In genomic region chr2:3629741-3630140, GRCm38 (mm10) we compare ENCODE assay signal across 10 mouse cellular contexts. TPM values are rescaled to one million over a fixed set of nuclear protein-coding genes. Genes with fewer than 3 reads are reported as not detected.
DNase-seq lines count a peak whose midpoint lies in the region; ATAC-seq and TF ChIP-seq lines count a peak whose summit lies in the region.
"Had no signal": no experiment of that assay in that cellular context is flagged by ENCODE, and none has a peak within 500 bp of the region (broad histone marks: within the 10 kb centered on the region; RNA-seq: fewer than 3 reads in every experiment).

No protein-coding gene starts in this region.

- WGBS in forebrain, postnatal 0 days, result 78% methylated on average over 5 of the region's 5 CpGs
- WGBS in forebrain, embryonic 13.5 days, result 86% methylated on average over 5 of the region's 5 CpGs
- 87% methylated on average over 5 of the region's 5 CpGs for WGBS in lung, adult 2 months
- 73% methylated on average over 5 of the region's 5 CpGs for WGBS in bone marrow, adult 2 months

- H3K9me3 ChIP-seq in forebrain, postnatal 0 days (ENCODE audit: low read length), result no peaks in the 10 kb centered on the region
- no peaks in the 10 kb centered on the region for H3K9me3 ChIP-seq in forebrain, embryonic 13.5 days (replicated peaks)

- peak; percentile 41; the same call in 1 of the 2 replicates for TF ChIP-seq CTCF in forebrain, postnatal 0 days (IDR thresholded peaks at IDR 0.05; ENCODE audit: low read depth)
- peak; percentile 26 for TF ChIP-seq CTCF in lung, adult 2 months (IDR thresholded peaks at IDR 0.05; ENCODE audit: insufficient read depth, low read length)
- TF ChIP-seq CTCF in bone marrow, adult 2 months (IDR thresholded peaks at IDR 0.05; ENCODE audit: control insufficient read depth, insufficient read depth, low read length), result peak; percentile 43

- no peaks in the 10 kb centered on the region for H3K27me3 ChIP-seq in forebrain, postnatal 0 days (ENCODE audit: insufficient read depth, low read length)
- H3K27me3 ChIP-seq in forebrain, embryonic 13.5 days, result no peaks in the 10 kb centered on the region
- no peaks in the 10 kb centered on the region for H3K27me3 ChIP-seq in splenic B cell, adult 2 months (ENCODE audit: control insufficient read depth, insufficient read depth, low read length, poor library complexity, severe bottlenecking)

- H3K4me2 ChIP-seq in forebrain, postnatal 0 days (ENCODE audit: low read depth), result no peak overlapping the region
- no peak overlapping the region for H3K4me2 ChIP-seq in forebrain, embryonic 13.5 days
- H3K4me2 ChIP-seq: heart, embryonic 11.5 days had no signal

- no peak overlapping the region for H3K9ac ChIP-seq in forebrain, postnatal 0 days
- no peak overlapping the region for H3K9ac ChIP-seq in forebrain, embryonic 13.5 days

- ATAC-seq in forebrain, postnatal 0 days, result no peak
- ATAC-seq in forebrain, embryonic 13.5 days, result no peak
- ATAC-seq in activated CD4-positive, CD25-positive, alpha-beta regulatory T cell, adult 4 months, result no peak

- H3K4me3 ChIP-seq in forebrain, postnatal 0 days (ENCODE audit: low read depth, low read length), result no peak overlapping the region
- no peak overlapping the region for H3K4me3 ChIP-seq in forebrain, embryonic 13.5 days
- H3K4me3 ChIP-seq in lung, adult 2 months (replicated peaks; ENCODE audit: extremely low read depth, low read depth, low read length), result no peak overlapping the region
- H3K4me3 ChIP-seq in bone marrow, adult 2 months (replicated peaks; ENCODE audit: control insufficient read depth, low read depth, low read length), result no peak overlapping the region
- H3K4me3 ChIP-seq: myocyte had no signal

- DNase-seq in forebrain, postnatal 0 days, result no peak
- DNase-seq in lung, adult 2 months, result no peak
- DNase-seq in lung, adult 18-20 months, result no peak
- DNase-seq in splenic B cell, adult 2 months (ENCODE audit: low read depth, low spot score), result peak; percentile 59
- no peak for DNase-seq in urinary bladder, postnatal 10 days (ENCODE audit: low spot score)

- no peaks in the 10 kb centered on the region for H3K36me3 ChIP-seq in forebrain, postnatal 0 days (ENCODE audit: insufficient read depth)
- H3K36me3 ChIP-seq in forebrain, embryonic 13.5 days (ENCODE audit: poor library complexity, severe bottlenecking), result no peaks in the 10 kb centered on the region
- no peaks in the 10 kb centered on the region for H3K36me3 ChIP-seq in splenic B cell, adult 2 months (ENCODE audit: control insufficient read depth, insufficient read depth, low read length, poor library complexity, severe bottlenecking)

- no peaks in the 10 kb centered on the region for H3K4me1 ChIP-seq in forebrain, postnatal 0 days (ENCODE audit: insufficient read depth)
- H3K4me1 ChIP-seq in forebrain, embryonic 13.5 days, result no peaks in the 10 kb centered on the region
- no peaks in the 10 kb centered on the region for H3K4me1 ChIP-seq in lung, adult 2 months (ENCODE audit: control insufficient read depth, insufficient read depth, low read length)
- peaks cover 4% of the 10 kb centered on the region for H3K4me1 ChIP-seq in bone marrow, adult 2 months (ENCODE audit: control insufficient read depth, insufficient read depth, low read length)

- H3K27ac ChIP-seq in forebrain, postnatal 0 days (ENCODE audit: low read depth, low read length), result no peak overlapping the region
- H3K27ac ChIP-seq in forebrain, embryonic 13.5 days, result no peak overlapping the region
- no peak overlapping the region for H3K27ac ChIP-seq in bone marrow, adult 2 months (ENCODE audit: control insufficient read depth, insufficient read depth, low read depth, low read length, poor library complexity)

- TF ChIP-seq POLR2A in lung, adult 2 months (IDR thresholded peaks at IDR 0.05; ENCODE audit: borderline replicate concordance, extremely low read depth, low read depth, low read length), result no peak
- TF ChIP-seq POLR2A in bone marrow, adult 2 months (IDR thresholded peaks at IDR 0.05; ENCODE audit: borderline replicate concordance, control insufficient read depth, low read depth, low read length), result no peak

RNA-seq across cellular contexts. Expression of gene Fam107b, which starts 59.5 kb away (rescaled TPM):
- total RNA-seq in forebrain, postnatal 0 days (2014; rRNA removed), result 60.2 and 63.4 TPM in 2 replicates
- 31.2 and 37.1 TPM in 2 replicates for polyA plus RNA-seq in forebrain, postnatal 0 days (2015; fragmentation: Nextera tagmentation; extraction: Ambion mirVana)
- 43.5 and 45.2 TPM in 2 replicates for polyA plus RNA-seq in forebrain, embryonic 13.5 days (2015; fragmentation: Nextera tagmentation; extraction: Ambion mirVana)
- 11.1 and 14.7 TPM in 2 replicates for polyA plus RNA-seq in lung, adult 2 months (2012; rRNA removed)
- 61.6 and 71.1 TPM in 2 replicates for polyA plus RNA-seq in bone marrow, adult 2 months (2011; ENCODE audit: insufficient read depth, insufficient read length, low replicate concordance, missing spikeins)
- polyA plus RNA-seq in activated CD4-positive, CD25-positive, alpha-beta regulatory T cell, adult 4 months (2017; shearing (Covaris generic)), result 100 to 1,000 TPM; 231 to 265 TPM
